In the genomic region with DNA sequence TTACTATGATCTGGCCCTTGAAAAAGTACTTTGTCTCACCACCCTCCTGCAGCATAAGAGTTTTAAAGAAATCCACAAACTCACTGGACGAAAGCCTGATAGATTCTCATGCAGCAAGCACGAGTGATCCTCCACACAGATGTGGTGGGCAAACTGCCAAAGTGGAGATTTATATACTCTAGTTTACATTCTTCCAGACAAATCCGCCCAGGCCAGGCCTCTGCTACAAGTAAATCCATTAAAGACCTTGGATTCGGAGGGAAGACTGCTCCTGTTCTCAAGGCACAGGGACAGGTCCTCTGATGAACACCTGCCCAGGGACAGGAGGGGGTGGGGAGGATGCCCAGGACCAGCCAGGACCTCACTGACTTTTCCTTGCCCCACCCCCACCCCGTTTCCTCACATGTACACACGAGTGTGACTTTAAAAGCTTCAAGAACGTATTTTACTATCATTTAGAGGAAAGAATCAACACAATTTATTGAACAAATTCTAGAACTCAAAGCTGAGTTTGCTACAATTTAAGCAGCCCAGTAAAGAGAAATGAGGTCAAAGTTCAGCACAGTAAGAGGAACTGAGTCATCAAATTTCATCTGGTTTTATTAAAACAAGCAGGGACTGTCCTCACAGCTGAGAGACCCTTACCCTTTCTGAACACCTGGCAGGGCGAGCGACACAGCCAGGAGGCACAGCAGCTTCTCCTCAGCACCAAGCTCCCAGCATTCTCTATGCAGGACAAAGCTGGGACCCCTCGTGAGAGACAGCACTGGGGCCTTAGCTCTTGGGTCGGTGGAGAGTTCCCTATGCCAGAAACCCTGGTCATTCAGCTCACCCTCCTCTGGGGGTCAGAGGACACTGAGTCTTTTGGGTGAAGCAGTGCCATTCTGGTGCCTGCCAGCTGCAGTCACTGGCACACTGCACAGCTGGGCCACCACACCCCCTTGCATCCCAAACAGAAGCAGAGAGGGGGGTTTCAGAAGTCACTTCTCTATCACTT, we compare ENCODE assay signal across 8 mouse cellular contexts. TPM values are rescaled to one million over a fixed set of nuclear protein-coding genes. Genes with fewer than 3 reads are reported as not detected.
A peak's percentile ranks its signal among the peaks of the same experiment; 100 is the strongest.
DNase-seq lines count a peak whose midpoint lies in the region; ATAC-seq lines count a peak whose summit lies in the region.

No protein-coding gene starts in this region.

- no peaks in the 10 kb centered on the region for H3K9me3 ChIP-seq in heart, embryonic 16.5 days (replicated peaks; ENCODE audit: control insufficient read depth, low read length)
- H3K9me3 ChIP-seq in liver, embryonic 11.5 days (ENCODE audit: control insufficient read depth, low read length), result no peaks in the 10 kb centered on the region

- peak; percentile 45 for DNase-seq in embryo, embryonic 11 days
- DNase-seq in embryo, embryonic 9.5 days (ENCODE audit: extremely low spot score), result no peak
- DNase-seq in NIH3T3 (ENCODE audit: low read depth), result peak; percentile 93
- DNase-seq in liver, embryonic 11.5 days (ENCODE audit: low spot score), result no peak
- DNase-seq in urinary bladder, postnatal 36 days (ENCODE audit: low spot score in 2 of 2), result no peak
- no peak for DNase-seq in urinary bladder, adult 2 months (ENCODE audit: low spot score)
- no peak for DNase-seq in embryo, embryonic 10 days (ENCODE audit: low spot score)

- H3K27me3 ChIP-seq in heart, embryonic 16.5 days (ENCODE audit: control insufficient read depth, insufficient read depth, low read length), result no peaks in the 10 kb centered on the region
- H3K27me3 ChIP-seq in liver, embryonic 11.5 days (replicated peaks; ENCODE audit: control insufficient read depth, insufficient read depth, low read length), result no peaks in the 10 kb centered on the region

- H3K4me3 ChIP-seq in heart, embryonic 16.5 days (ENCODE audit: low read length), result peak overlapping the region; percentile 56
- peak overlapping the region; percentile 35; the same call in 1 of the 2 replicates for H3K4me3 ChIP-seq in liver, embryonic 11.5 days (ENCODE audit: low read depth, low read length)

- 41% methylated on average over 11 of the region's 11 CpGs for WGBS in heart, embryonic 16.5 days
- WGBS in liver, embryonic 11.5 days, result 45% methylated on average over 11 of the region's 11 CpGs

- peak overlapping the region; percentile 80 for H3K4me2 ChIP-seq in heart, embryonic 16.5 days (ENCODE audit: low read depth, low read length)
- H3K4me2 ChIP-seq in liver, embryonic 11.5 days, result peak overlapping the region; percentile 59

- no peak for ATAC-seq in heart, embryonic 16.5 days (replicated peaks; ENCODE audit: extremely low read depth, insufficient read depth, low FRiP score)
- ATAC-seq in liver, embryonic 11.5 days (replicated peaks; ENCODE audit: low FRiP score), result no peak

- peak overlapping the region; percentile 91 for H3K27ac ChIP-seq in heart, embryonic 16.5 days (ENCODE audit: low read length)
- no peak overlapping the region for H3K27ac ChIP-seq in liver, embryonic 11.5 days (ENCODE audit: low read depth, low read length)

- H3K4me1 ChIP-seq in heart, embryonic 16.5 days (ENCODE audit: control insufficient read depth, insufficient read depth, low read length), result peaks cover 86% of the 10 kb centered on the region
- H3K4me1 ChIP-seq in liver, embryonic 11.5 days (replicated peaks; ENCODE audit: control insufficient read depth, insufficient read depth, low read length), result peaks cover 51% of the 10 kb centered on the region

- peak overlapping the region; percentile 77 for H3K9ac ChIP-seq in heart, embryonic 16.5 days (ENCODE audit: low read length)
- peak overlapping the region; percentile 25; the same call in 1 of the 2 replicates for H3K9ac ChIP-seq in liver, embryonic 11.5 days (ENCODE audit: low read depth, low read length)

- no peaks in the 10 kb centered on the region for H3K36me3 ChIP-seq in heart, embryonic 16.5 days (ENCODE audit: control insufficient read depth, insufficient read depth)
- no peaks in the 10 kb centered on the region for H3K36me3 ChIP-seq in liver, embryonic 11.5 days (ENCODE audit: control insufficient read depth, insufficient read depth, low read length)

RNA-seq across cellular contexts. Expression of a gene that starts 47.3 kb away (rescaled TPM):
- 22.2 and 24.0 TPM in 2 replicates for polyA plus RNA-seq in heart, embryonic 16.5 days (2015; fragmentation: Nextera tagmentation; extraction: Ambion mirVana)
- 6.1 and 6.7 TPM in 2 replicates for polyA plus RNA-seq in liver, embryonic 11.5 days (2014; fragmentation: Nextera tagmentation; extraction: Ambion mirVana)
- 21.0 and 23.2 TPM in 2 replicates for polyA plus RNA-seq in urinary bladder, adult 2 months (2012; rRNA removed)

Comparison
In these comparisons a context has a peak if more than half of its experiments do, and no peak if none do; other contexts are left out.
1. DNase-seq: peak in embryo, embryonic 11 days (single experiment) and NIH3T3 (single experiment); none in embryo, embryonic 9.5 days (single experiment), liver, embryonic 11.5 days (single experiment), urinary bladder, postnatal 36 days (0 of 2), urinary bladder, adult 2 months (single experiment) and embryo, embryonic 10 days (single experiment).